Mouse (Mus musculus) hindbrain, embryonic 14.5 days (tissue): ENCODE data around the gene Fopnl. TPM values are rescaled to one million over a fixed set of nuclear protein-coding genes. Genes with fewer than 3 reads are reported as not detected.

Source experiments
- ATAC-seq: fragments of 200-750 bp; cut with Nextera tagmentation; 2 replicates; pipeline ENCODE4 v1.8.0; 2017; ENCODE audit warnings: moderate number of reproducible peaks, mild to moderate bottlenecking, moderate TSS enrichment, moderate library complexity; ENCODE audit not compliant: low FRiP score
- DNase-seq: peaks from one replicate; pipeline ENCODE4 v3.0.0-alpha.2; 2015; ENCODE audit warnings: low spot score
- H3K27ac ChIP-seq: fragments of 300-500 bp; sonication (generic); 2 replicates; pipeline ENCODE4 v1.5.1; 2014; ENCODE audit warnings: mild to moderate bottlenecking, moderate library complexity
- H3K27me3 ChIP-seq: fragments of 300-500 bp; sonication (generic); 2 replicates; pipeline ENCODE4 v1.6.1; 2014; ENCODE audit warnings: mild to moderate bottlenecking, low read length, mixed read lengths; ENCODE audit not compliant: control insufficient read depth, insufficient read depth
- H3K36me3 ChIP-seq: fragments of 300-500 bp; sonication (generic); replicated peaks from 2 replicates; pipeline ENCODE4 v1.6.1; 2014; ENCODE audit not compliant: control insufficient read depth, insufficient read depth
- H3K4me1 ChIP-seq: fragments of 300-500 bp; sonication (generic); replicated peaks from 2 replicates; pipeline ENCODE4 v1.6.1; 2014; ENCODE audit warnings: antibody characterized with exemption, low read length, mixed read lengths; ENCODE audit not compliant: control insufficient read depth, insufficient read depth
- H3K4me2 ChIP-seq: fragments of 300-500 bp; sonication (generic); replicated peaks from 2 replicates; pipeline ENCODE4 v1.6.1; 2014; ENCODE audit warnings: mild to moderate bottlenecking, moderate library complexity
- H3K4me3 ChIP-seq: fragments of 300-500 bp; sonication (generic); replicated peaks from 2 replicates; pipeline ENCODE4 v1.5.1; 2014; ENCODE audit warnings: mild to moderate bottlenecking, low read length
- H3K9ac ChIP-seq: fragments of 300-500 bp; sonication (generic); 2 replicates; pipeline ENCODE4 v1.6.1; 2014
- H3K9me3 ChIP-seq: fragments of 300-500 bp; sonication (generic); 2 replicates; pipeline ENCODE4 v1.6.1; 2016; ENCODE audit warnings: low read length; ENCODE audit not compliant: control insufficient read depth
- WGBS: fragments of 180-500 bp; shearing (Covaris S2); extraction: QIAGEN DNeasy Blood & Tissue Kit; methylation state at CpG from one replicate; pipeline ENCODE4 v1.1.7; 2014; 5-methylcytosine and 5-hydroxymethylcytosine counted together
- polyA plus RNA-seq: library from polyadenylated mRNA; unstranded; fragments of >200 nt; fragmentation: Nextera tagmentation; extraction: Ambion mirVana; gene quantifications from 2 replicates; pipeline ENCODE4 v1.2.1, GENCODE M21; 2014

Gene Fopnl
- polyA plus RNA-seq, 1 experiment from 2014 or later: 209 TPM

- Histone ChIP-seq H3K27me3 (no peaks in the 10 kb centered on the region), H3K4me1 (peaks cover 13% of the 10 kb centered on the region), H3K27ac (no peak overlapping the region), H3K9me3 (no peaks in the 10 kb centered on the region), H3K9ac (no peak overlapping the region), H3K36me3 (no peaks in the 10 kb centered on the region), H3K4me3 (no peak overlapping the region), H3K4me2 (no peak overlapping the region)
- DNase-seq (no peak), ATAC-seq (no peak)
- 75% methylated on average over 1 of the region's 1 CpGs for WGBS
These were observed 41.3 kb upstream of the Fopnl start for GRCm38 (mm10) chr16:14358531-14358930.

GRCm38 (mm10) chr16:14357859-14358258 is 40.7 kb upstream of the Fopnl start:
- Histone ChIP-seq H3K4me3 (no peak overlapping the region), H3K4me1 (peaks cover 12% of the 10 kb centered on the region), H3K9ac (no peak overlapping the region), H3K27me3 (no peaks in the 10 kb centered on the region), H3K27ac (no peak overlapping the region), H3K4me2 (no peak overlapping the region), H3K36me3 (no peaks in the 10 kb centered on the region), H3K9me3 (no peaks in the 10 kb centered on the region)
- DNase-seq (no peak), ATAC-seq (no peak)
- 80% methylated on average over 2 of the region's 2 CpGs for WGBS

GRCm38 (mm10) chr16:14352663-14353062 is 35.5 kb upstream of the Fopnl start:
- 72% methylated on average over 5 of the region's 5 CpGs for WGBS

GRCm38 (mm10) chr16:14352234-14352633 is 35.0 kb upstream of the Fopnl start:
- H3K9me3 ChIP-seq: no peaks in the 10 kb centered on the region
- no peaks in the 10 kb centered on the region for H3K4me1 ChIP-seq
- DNase-seq (no peak), ATAC-seq (no peak)
- WGBS: 82% methylated on average over 3 of the region's 3 CpGs
- no peak overlapping the region for H3K27ac ChIP-seq
- H3K4me3 ChIP-seq: no peak overlapping the region
- no peaks in the 10 kb centered on the region for H3K36me3 ChIP-seq
- no peak overlapping the region for H3K4me2 ChIP-seq
- no peak overlapping the region for H3K9ac ChIP-seq
- H3K27me3 ChIP-seq: no peaks in the 10 kb centered on the region

More at GRCm38 (mm10) chr16:14352663-14353062, 35.5 kb upstream of the Fopnl start:
- Histone ChIP-seq H3K9me3 (no peaks in the 10 kb centered on the region), H3K27ac (no peak overlapping the region), H3K27me3 (no peaks in the 10 kb centered on the region), H3K4me3 (no peak overlapping the region), H3K4me1 (no peaks in the 10 kb centered on the region), H3K9ac (no peak overlapping the region), H3K4me2 (no peak overlapping the region), H3K36me3 (no peaks in the 10 kb centered on the region)
- DNase-seq (no peak), ATAC-seq (no peak)

GRCm38 (mm10) chr16:14351571-14351970 is 34.4 kb upstream of the Fopnl start:
- Histone ChIP-seq H3K4me1 (no peaks in the 10 kb centered on the region), H3K4me2 (no peak overlapping the region), H3K9me3 (no peaks in the 10 kb centered on the region), H3K9ac (no peak overlapping the region), H3K27me3 (no peaks in the 10 kb centered on the region), H3K36me3 (no peaks in the 10 kb centered on the region), H3K4me3 (no peak overlapping the region), H3K27ac (no peak overlapping the region)
- no peak for ATAC-seq
- no peak for DNase-seq

GRCm38 (mm10) chr16:14344967-14345366 is 27.8 kb upstream of the Fopnl start:
- ATAC-seq (no peak), DNase-seq (no peak)
- no peaks in the 10 kb centered on the region for H3K36me3 ChIP-seq
- no peak overlapping the region for H3K4me2 ChIP-seq
- H3K27ac ChIP-seq: no peak overlapping the region
- no peaks in the 10 kb centered on the region for H3K27me3 ChIP-seq
- H3K9me3 ChIP-seq: no peaks in the 10 kb centered on the region
- H3K4me3 ChIP-seq: no peak overlapping the region
- no peaks in the 10 kb centered on the region for H3K4me1 ChIP-seq
- WGBS: 60% methylated on average over 3 of the region's 3 CpGs
- no peak overlapping the region for H3K9ac ChIP-seq

- H3K4me3 ChIP-seq: no peak overlapping the region
- DNase-seq: no peak
These were observed 11.0 kb upstream of the Fopnl start for GRCm38 (mm10) chr16:14328156-14328555.

GRCm38 (mm10) chr16:14320494-14320893 is 3.3 kb upstream of the Fopnl start:
- Histone ChIP-seq H3K4me3 (no peak overlapping the region), H3K9me3 (no peaks in the 10 kb centered on the region), H3K4me2 (no peak overlapping the region), H3K36me3 (no peaks in the 10 kb centered on the region), H3K4me1 (peaks cover 9% of the 10 kb centered on the region), H3K27ac (no peak overlapping the region), H3K27me3 (no peaks in the 10 kb centered on the region), H3K9ac (no peak overlapping the region)
- WGBS: 43% methylated on average over 1 of the region's 1 CpGs
- no peak for ATAC-seq
- peak; percentile 22 for DNase-seq

More at GRCm38 (mm10) chr16:14328156-14328555, 11.0 kb upstream of the Fopnl start:
- WGBS: 74% methylated on average over 1 of the region's 1 CpGs
- H3K36me3 ChIP-seq: no peaks in the 10 kb centered on the region
- no peaks in the 10 kb centered on the region for H3K4me1 ChIP-seq
- no peaks in the 10 kb centered on the region for H3K27me3 ChIP-seq
- no peak overlapping the region for H3K27ac ChIP-seq
- H3K4me2 ChIP-seq: no peak overlapping the region
- no peak overlapping the region for H3K9ac ChIP-seq
- no peaks in the 10 kb centered on the region for H3K9me3 ChIP-seq
- ATAC-seq: no peak

GRCm38 (mm10) chr16:14319681-14320080 is 2.5 kb upstream of the Fopnl start:
- H3K9ac ChIP-seq: no peak overlapping the region
- DNase-seq: peak; percentile 19
- H3K9me3 ChIP-seq: no peaks in the 10 kb centered on the region
- H3K36me3 ChIP-seq: no peaks in the 10 kb centered on the region
- no peak for ATAC-seq
- 84% methylated on average over 3 of the region's 3 CpGs for WGBS
- no peaks in the 10 kb centered on the region for H3K27me3 ChIP-seq
- H3K4me2 ChIP-seq: no peak overlapping the region
- H3K4me3 ChIP-seq: no peak overlapping the region
- H3K4me1 ChIP-seq: peaks cover 12% of the 10 kb centered on the region
- no peak overlapping the region for H3K27ac ChIP-seq

- 95% methylated on average over 7 of the region's 7 CpGs for WGBS
- ATAC-seq: no peak
- H3K4me2 ChIP-seq: no peak overlapping the region
These were observed 4.3 kb downstream of the Fopnl start for GRCm38 (mm10) chr16:14312914-14313313.

More at GRCm38 (mm10) chr16:14312914-14313313, 4.3 kb downstream of the Fopnl start:
- H3K4me1 ChIP-seq: peaks cover 12% of the 10 kb centered on the region
- no peak overlapping the region for H3K9ac ChIP-seq
- H3K27ac ChIP-seq: no peak overlapping the region
- H3K27me3 ChIP-seq: no peaks in the 10 kb centered on the region
- DNase-seq: no peak
- H3K36me3 ChIP-seq: peaks cover 56% of the 10 kb centered on the region
- H3K4me3 ChIP-seq: no peak overlapping the region
- H3K9me3 ChIP-seq: no peaks in the 10 kb centered on the region
